Mouse (Mus musculus): ENCODE data around the gene Slco2a1.
"Not testable (repeated sequence)": the region's sequence is repeated elsewhere in the genome, so short reads cannot be mapped to it uniquely, and the experiment has no call there.

Gene Slco2a1

GRCm38 (mm10) chr9:103088661-103089060 is 100.1 kb downstream of the Slco2a1 start:
- no peak for DNase-seq

- DNase-seq: peak; percentile 53
Observed at GRCm38 (mm10) chr9:103090116-103090875, 101.8 kb downstream of the Slco2a1 start.

- no peak for DNase-seq
Observed at GRCm38 (mm10) chr9:103091039-103091883, 102.7 kb downstream of the Slco2a1 start.

GRCm38 (mm10) chr9:103092248-103092647 is 103.7 kb downstream of the Slco2a1 start:
- DNase-seq: peak; percentile 88

- no peak for DNase-seq
Observed at GRCm38 (mm10) chr9:103093681-103094080, 105.2 kb downstream of the Slco2a1 start.

DNA sequence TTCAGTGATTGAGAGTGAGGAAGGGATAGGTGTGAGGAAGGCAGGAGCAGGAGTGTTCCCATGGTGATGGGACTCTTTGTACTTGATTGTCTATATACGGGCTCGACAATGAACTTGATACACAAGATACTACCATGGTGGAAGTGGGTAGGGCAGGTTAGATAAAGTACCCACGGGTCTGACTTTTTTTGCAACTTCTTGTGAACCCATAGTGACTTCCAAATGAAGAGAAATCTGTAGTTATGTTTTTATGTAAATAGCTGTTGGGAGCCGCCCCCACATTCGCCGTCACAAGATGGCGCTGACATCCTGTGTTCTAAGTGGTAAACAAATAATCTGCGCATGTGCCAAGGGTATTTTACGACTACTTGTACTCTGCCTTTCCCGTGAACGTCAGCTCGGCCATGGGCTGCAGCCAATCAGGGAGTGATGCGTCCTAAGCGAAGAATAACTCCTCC is 119.9 kb downstream of the Slco2a1 start:
- DNase-seq: not testable (repeated sequence)

DNA sequence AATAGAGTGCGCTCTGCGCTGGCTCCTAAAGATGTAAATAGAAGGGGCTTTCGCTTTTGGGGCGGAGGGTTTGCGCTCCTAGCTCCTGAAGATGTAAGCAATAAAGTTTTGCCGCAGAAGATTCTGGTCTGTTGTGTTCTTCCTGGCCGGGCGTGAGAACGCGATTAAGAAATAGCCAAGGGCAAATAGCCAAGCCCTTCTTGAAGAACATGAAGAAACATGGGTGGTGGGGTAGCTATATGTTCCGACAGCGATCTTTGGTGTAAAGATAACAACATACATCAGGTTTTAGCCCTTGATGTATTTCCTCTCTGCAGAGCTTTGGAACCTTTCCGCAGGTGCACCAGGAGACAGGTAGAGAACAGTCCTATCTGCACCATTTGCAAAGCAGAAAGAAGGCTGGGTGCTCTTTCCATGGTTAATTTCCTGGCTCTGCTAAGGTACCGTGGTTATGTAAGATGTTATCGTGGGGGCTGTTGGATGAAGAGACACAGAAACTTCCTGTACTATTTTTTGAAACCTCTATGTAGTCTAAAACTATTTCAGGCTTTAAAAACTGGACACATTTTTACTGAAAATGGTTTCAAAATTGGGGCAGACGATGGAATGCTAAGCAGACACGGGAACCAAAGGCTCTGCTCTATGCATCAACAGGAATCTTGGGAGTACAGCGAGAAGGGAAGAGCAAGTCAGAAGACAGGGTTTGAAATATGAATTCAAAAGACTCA is 120.6 kb downstream of the Slco2a1 start:
- no peak for DNase-seq

DNA sequence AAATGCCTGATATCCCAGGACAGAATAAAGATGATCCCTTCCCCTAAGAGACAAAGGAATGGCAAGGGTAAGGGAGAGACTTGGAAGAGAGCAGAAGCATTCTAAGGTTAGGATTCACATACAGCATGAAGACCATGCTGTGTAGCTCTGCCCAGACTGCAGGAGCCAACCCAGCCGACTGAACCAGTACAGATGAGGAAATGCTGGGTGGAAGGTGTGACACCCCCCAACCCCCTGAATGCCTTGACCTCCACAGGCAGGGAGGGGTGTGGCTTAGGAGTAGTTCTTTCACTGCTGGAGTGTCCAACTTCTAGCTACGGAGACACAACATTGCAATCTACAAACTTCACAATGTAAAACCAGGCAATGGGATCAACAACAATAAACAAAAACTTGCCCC is 121.4 kb downstream of the Slco2a1 start:
- no peak for DNase-seq

DNA sequence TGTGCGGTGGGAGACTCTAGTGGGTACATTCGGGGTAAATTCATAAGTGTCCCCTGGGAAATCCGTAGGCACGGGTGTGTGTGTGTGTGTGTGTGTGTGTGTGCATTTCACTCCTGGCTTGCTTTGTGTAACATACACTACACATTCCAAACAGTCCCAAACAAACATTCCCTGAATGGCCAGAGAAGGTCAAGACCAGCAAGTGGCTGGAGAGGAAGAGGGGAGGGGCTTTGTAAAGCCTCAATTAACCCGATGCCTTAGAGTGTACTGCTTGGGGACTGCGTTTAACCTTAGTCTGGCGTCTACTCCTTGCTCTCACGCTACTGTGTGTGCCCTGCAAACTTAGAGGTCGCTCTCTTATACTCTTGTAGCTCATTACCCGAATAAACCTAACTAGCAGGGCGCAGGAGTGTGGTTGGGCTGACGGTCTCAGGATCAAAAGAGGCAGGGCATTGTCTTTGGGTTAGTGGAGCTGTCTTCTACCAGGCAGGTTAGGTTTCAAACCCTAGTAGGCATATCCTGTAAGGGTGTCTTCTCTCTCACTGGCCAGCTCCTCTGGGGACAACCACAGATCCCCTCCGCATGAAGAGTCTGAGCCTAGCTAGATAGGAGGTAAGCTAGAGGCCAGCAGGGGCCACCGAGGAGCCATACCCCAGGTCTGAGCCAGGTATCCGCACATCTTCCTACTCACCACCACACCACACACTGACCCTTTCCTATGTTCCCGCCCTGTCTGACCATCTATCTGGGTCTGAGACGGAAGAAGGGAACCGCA is 122.4 kb downstream of the Slco2a1 start:
- peak; percentile 51 for DNase-seq

- DNase-seq: peak; percentile 65
Observed at GRCm38 (mm10) chr9:103111621-103112470, 123.3 kb downstream of the Slco2a1 start, which contains the start of gene Rab6b. Gene Rab6b (plus strand): TSS chr9:103111787.

DNA sequence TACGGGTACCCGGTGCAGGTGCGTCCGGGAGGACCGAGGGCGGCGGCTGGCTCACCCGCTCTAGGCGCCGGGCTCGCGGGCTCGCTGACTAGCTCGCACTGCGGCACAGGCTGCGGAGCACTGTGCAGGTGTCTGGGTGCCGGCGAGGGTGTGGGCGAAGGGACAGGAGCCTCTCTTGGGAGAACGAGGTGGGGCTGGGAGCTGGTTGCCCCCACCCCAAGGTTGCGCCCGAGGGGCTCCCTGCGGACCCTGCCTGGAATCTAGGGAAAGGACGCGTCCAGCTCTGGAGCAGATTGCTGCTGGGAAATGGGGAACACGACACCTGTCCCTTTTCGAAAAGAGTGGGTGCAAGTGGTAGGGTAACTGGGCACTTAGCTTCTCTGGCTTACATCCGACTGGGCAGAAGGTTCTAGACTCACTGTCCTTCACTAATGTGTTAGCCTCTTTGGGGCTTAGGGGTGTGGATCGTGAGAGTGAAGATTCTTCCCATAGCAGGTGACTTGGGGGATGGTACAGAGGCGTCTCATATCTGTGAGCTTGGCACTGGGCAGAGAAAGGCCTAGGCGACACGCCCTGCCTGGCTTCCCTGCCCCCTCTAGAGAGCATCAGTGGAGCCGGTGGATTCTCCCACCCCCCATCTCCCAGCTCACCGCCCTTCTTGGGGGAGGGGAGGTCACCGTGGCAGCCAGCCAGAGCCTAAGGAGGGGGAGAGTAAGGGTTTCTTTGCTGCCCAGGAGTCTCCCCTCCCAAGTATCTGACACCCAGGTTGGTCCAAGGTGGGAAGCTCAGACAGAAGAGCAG is 124.2 kb downstream of the Slco2a1 start:
- DNase-seq: no peak

GRCm38 (mm10) chr9:103113351-103113750 is 124.8 kb downstream of the Slco2a1 start:
- DNase-seq: no peak

DNA sequence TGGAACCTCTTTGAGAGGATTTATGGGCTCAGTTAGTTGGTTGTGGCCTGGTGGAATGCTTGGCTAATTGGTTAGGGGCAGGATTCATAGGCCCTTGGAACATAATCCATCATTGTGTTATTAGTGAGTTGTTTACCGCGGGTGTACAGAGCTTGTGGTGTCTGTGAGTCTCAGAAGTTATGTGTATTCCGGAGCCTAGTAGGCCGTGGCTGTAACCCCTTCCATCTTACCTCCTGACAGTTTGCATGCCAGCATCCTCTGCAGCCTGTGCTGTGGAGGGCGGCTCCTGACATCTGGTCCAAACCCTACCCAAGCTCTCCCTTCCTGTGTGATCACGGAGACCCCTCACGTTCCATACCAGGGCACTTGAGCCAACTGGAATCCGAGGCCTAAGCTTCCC is 125.8 kb downstream of the Slco2a1 start:
- DNase-seq: no peak

DNA sequence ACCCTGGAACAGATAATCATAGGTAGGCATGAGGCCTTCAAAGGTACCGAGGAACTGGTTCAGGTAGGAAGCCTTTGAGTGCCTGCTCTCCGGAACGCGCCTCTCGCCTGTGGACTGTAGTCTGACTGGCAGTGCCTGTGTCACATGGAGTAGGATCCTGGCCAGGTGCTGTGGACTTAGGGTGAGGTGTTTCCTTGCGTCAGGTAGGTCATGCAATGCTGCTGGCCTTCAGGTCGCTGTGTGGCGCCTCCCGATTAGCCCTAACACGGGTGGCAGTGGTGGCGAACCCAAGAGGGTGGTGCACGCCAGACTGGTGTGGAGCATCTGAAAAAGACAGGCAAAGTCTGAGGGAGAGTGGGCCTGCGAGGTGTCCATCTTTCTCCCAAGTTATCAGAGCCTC is 126.4 kb downstream of the Slco2a1 start:
- DNase-seq: no peak

DNA sequence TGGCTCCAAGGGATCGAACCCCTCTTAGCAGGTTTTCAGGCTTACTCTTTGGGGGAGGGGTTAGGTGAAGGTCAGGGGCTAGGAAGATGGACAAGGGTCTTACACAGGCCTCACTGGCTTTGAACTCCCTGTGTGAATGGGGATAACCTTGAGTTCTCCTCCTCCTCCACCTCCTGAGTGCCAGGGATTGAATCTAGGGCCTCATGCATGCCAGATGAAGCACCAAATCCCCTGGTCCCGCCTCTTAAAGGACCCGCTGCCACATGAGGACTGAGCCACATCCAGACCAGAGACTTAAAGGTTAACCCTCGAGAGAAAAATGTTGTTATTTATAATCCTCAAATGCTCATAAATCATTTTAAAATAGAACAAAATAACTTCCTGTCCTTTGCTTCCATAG is 128.4 kb downstream of the Slco2a1 start:
- DNase-seq: no peak

- DNase-seq: no peak
Observed at GRCm38 (mm10) chr9:103117495-103117894, 129.0 kb downstream of the Slco2a1 start.

DNA sequence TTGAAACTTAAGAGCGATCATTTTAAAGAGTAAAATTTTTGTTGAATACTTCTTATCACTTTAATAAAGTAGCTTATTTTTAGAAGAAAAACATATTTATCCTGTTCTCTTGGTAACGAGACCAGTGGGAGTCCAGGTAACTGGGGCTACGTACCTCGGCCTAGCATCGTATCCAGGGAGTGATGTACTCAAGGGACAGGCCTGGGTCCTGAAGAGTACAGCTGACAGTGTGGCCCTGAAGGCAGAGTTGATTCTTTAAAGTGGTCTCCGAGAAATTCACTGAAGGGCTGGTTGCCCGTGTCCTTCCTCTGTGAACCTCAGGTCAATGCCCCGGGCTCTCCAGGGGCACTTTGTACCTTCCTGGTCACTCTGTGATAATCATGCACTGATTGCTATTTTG is 129.4 kb downstream of the Slco2a1 start:
- DNase-seq: no peak

DNA sequence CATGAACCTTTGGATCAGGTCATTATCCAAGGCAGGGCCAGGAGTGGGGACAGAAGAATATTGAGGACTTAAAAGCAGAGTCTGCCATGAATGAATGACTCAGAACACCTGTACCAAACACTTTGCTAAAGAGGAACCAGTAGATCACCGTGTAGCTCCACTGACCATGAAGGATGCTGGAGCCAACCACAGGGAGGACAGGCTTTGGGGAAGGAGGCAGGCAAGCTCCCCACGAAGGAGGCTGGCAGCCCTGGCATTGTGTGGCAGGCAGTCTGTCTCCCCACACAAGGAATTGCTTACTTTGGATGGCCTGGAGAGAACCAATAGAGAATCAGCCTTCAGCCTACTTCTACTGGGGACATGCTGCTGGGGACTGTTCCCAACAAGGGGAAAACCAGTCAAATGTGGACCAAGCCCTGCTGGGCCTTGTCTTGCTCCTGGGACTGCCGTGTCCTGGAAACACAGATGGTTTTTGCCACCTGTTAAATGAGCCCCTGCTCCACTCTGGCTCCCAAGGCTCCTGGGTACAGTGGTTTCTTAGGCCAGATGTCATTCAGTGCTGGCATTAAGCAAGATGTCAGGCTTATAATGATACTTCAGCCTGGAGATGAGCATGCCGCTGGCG is 130.3 kb downstream of the Slco2a1 start:
- no peak for DNase-seq

DNA sequence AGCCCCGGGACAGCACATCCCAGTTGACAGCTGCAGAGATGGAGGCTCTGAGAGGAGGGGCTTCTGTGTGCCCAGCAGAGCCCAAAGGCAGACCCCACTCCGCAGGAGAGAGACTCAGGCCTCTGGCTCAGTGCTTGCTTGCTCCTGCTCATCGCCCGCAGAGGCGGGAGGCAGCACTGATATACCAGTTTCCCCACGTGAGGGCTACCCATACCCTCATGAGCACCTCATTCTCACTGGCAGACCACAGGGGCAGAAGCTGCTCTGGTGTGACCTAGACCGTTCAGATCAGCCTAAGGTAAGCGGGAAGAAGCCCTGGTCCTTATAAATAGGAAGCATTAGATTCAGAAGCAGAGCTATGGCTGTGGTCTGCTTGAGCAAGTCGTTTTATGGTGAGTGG is 131.3 kb downstream of the Slco2a1 start:
- DNase-seq: no peak

GRCm38 (mm10) chr9:103120231-103120630 is 131.7 kb downstream of the Slco2a1 start:
- no peak for DNase-seq

All from lung, postnatal 10 days (tissue).